Mouse (Mus musculus): Measurements from ENCODE around the gene Ankrd44. TPM values are rescaled to one million over a fixed set of nuclear protein-coding genes. Genes with fewer than 3 reads are reported as not detected.

Gene Ankrd44
- total and polyA plus RNA-seq, 3 experiments, result 0.10 to 2.6 (median 1.5) TPM

- no peak for TF ChIP-seq TAL1 (conservative IDR thresholded peaks at IDR 0.05; ENCODE audit: low read depth, low read length)
- TF ChIP-seq POLR2AphosphoS5 (IDR thresholded peaks at IDR 0.05; ENCODE audit: insufficient replicate concordance, low read depth, low read length), result no peak
- TF ChIP-seq GATA2 (IDR thresholded peaks at IDR 0.05; ENCODE audit: borderline replicate concordance, low read depth, low read length), result no peak
- no peak for TF ChIP-seq CTCF (IDR thresholded peaks at IDR 0.05; ENCODE audit: low read depth, low read length)
- TF ChIP-seq GATA1 (IDR thresholded peaks at IDR 0.05; ENCODE audit: borderline replicate concordance, low read length), result no peak
- Histone ChIP-seq H3K4me3 (ENCODE audit: low read depth, low read length) (no peak overlapping the region), H3K4me1 (ENCODE audit: insufficient read depth, low read depth, low read length) (no peaks in the 10 kb centered on the region), H3K27me3 (ENCODE audit: insufficient read depth, low read length) (peaks cover 3% of the 10 kb centered on the region; the same call in 1 of the 2 replicates), H3K9me3 (replicated peaks) (no peaks in the 10 kb centered on the region), H3K36me3 (replicated peaks) (no peaks in the 10 kb centered on the region)
- ATAC-seq (ENCODE audit: extremely low read depth, insufficient number of reproducible peaks, low FRiP score, poor library complexity, severe bottlenecking), result no peak
- DNase-seq (ENCODE audit: low spot score), result no peak
Observed at GRCm38 (mm10) chr1:54933646-54934045, 7.5 kb upstream of the Ankrd44 start.

- no peaks in the 10 kb centered on the region for H3K4me1 ChIP-seq (ENCODE audit: insufficient read depth, low read depth, low read length)
- no peaks in the 10 kb centered on the region for H3K27me3 ChIP-seq (ENCODE audit: insufficient read depth, low read length)
- ATAC-seq (ENCODE audit: extremely low read depth, insufficient number of reproducible peaks, low FRiP score, poor library complexity, severe bottlenecking) (no peak), DNase-seq (ENCODE audit: low spot score) (no peak)
- no peaks in the 10 kb centered on the region for H3K9me3 ChIP-seq (replicated peaks)
- H3K4me3 ChIP-seq (ENCODE audit: low read depth, low read length), result no peak overlapping the region
- TF ChIP-seq POLR2AphosphoS5 (IDR thresholded peaks at IDR 0.05; ENCODE audit: insufficient replicate concordance, low read depth, low read length), result no peak
- no peak for TF ChIP-seq GATA2 (IDR thresholded peaks at IDR 0.05; ENCODE audit: borderline replicate concordance, low read depth, low read length)
- TF ChIP-seq GATA1 (IDR thresholded peaks at IDR 0.05; ENCODE audit: borderline replicate concordance, low read length), result no peak
- TF ChIP-seq TAL1 (conservative IDR thresholded peaks at IDR 0.05; ENCODE audit: low read depth, low read length), result no peak
- TF ChIP-seq CTCF (IDR thresholded peaks at IDR 0.05; ENCODE audit: low read depth, low read length), result no peak
- H3K36me3 ChIP-seq (replicated peaks), result no peaks in the 10 kb centered on the region
Observed at GRCm38 (mm10) chr1:54932456-54933115, 6.4 kb upstream of the Ankrd44 start.

GRCm38 (mm10) chr1:54931231-54931630, 5.0 kb upstream of the Ankrd44 start:
- no peak for DNase-seq (ENCODE audit: low spot score)
- ATAC-seq (ENCODE audit: extremely low read depth, insufficient number of reproducible peaks, low FRiP score, poor library complexity, severe bottlenecking), result no peak
- peaks cover 2% of the 10 kb centered on the region for H3K27me3 ChIP-seq (ENCODE audit: insufficient read depth, low read length)
- no peak overlapping the region for H3K4me3 ChIP-seq (ENCODE audit: low read depth, low read length)
- peaks cover 2% of the 10 kb centered on the region; the same call in 1 of the 2 replicates for H3K9me3 ChIP-seq (replicated peaks)
- no peaks in the 10 kb centered on the region for H3K4me1 ChIP-seq (ENCODE audit: insufficient read depth, low read depth, low read length)
- TF ChIP-seq GATA2 (IDR thresholded peaks at IDR 0.05; ENCODE audit: borderline replicate concordance, low read depth, low read length), result no peak
- TF ChIP-seq TAL1 (conservative IDR thresholded peaks at IDR 0.05; ENCODE audit: low read depth, low read length), result no peak
- no peak for TF ChIP-seq GATA1 (IDR thresholded peaks at IDR 0.05; ENCODE audit: borderline replicate concordance, low read length)
- no peak for TF ChIP-seq POLR2AphosphoS5 (IDR thresholded peaks at IDR 0.05; ENCODE audit: insufficient replicate concordance, low read depth, low read length)
- TF ChIP-seq CTCF (IDR thresholded peaks at IDR 0.05; ENCODE audit: low read depth, low read length), result no peak
- H3K36me3 ChIP-seq (replicated peaks), result no peaks in the 10 kb centered on the region

GRCm38 (mm10) chr1:54930670-54931200, 4.5 kb upstream of the Ankrd44 start:
- no peak overlapping the region for H3K4me3 ChIP-seq (ENCODE audit: low read depth, low read length)

GRCm38 (mm10) chr1:54925451-54925934, 694 bp downstream of the Ankrd44 start:
- DNase-seq (ENCODE audit: low spot score), result no peak
- H3K27me3 ChIP-seq (ENCODE audit: insufficient read depth, low read length), result peaks cover 11% of the 10 kb centered on the region
- peaks cover 2% of the 10 kb centered on the region; the same call in 1 of the 2 replicates for H3K4me1 ChIP-seq (ENCODE audit: insufficient read depth, low read depth, low read length)
- TF ChIP-seq GATA1 (IDR thresholded peaks at IDR 0.05; ENCODE audit: borderline replicate concordance, low read length), result no peak
- no peak for TF ChIP-seq TAL1 (conservative IDR thresholded peaks at IDR 0.05; ENCODE audit: low read depth, low read length)
- no peak for TF ChIP-seq GATA2 (IDR thresholded peaks at IDR 0.05; ENCODE audit: borderline replicate concordance, low read depth, low read length)
- no peak for TF ChIP-seq POLR2AphosphoS5 (IDR thresholded peaks at IDR 0.05; ENCODE audit: insufficient replicate concordance, low read depth, low read length)
- no peak for TF ChIP-seq CTCF (IDR thresholded peaks at IDR 0.05; ENCODE audit: low read depth, low read length)
- H3K36me3 ChIP-seq (replicated peaks), result no peaks in the 10 kb centered on the region
- no peak overlapping the region for H3K4me3 ChIP-seq (ENCODE audit: low read depth, low read length)
- no peak for ATAC-seq (ENCODE audit: extremely low read depth, insufficient number of reproducible peaks, low FRiP score, poor library complexity, severe bottlenecking)
- peaks cover 9% of the 10 kb centered on the region for H3K9me3 ChIP-seq (replicated peaks)

More at GRCm38 (mm10) chr1:54930670-54931200, 4.5 kb upstream of the Ankrd44 start:
- Histone ChIP-seq H3K36me3 (replicated peaks) (no peaks in the 10 kb centered on the region), H3K4me1 (ENCODE audit: insufficient read depth, low read depth, low read length) (no peaks in the 10 kb centered on the region), H3K27me3 (ENCODE audit: insufficient read depth, low read length) (peaks cover 4% of the 10 kb centered on the region), H3K9me3 (replicated peaks) (peaks cover 7% of the 10 kb centered on the region)
- TF ChIP-seq GATA2 (IDR thresholded peaks at IDR 0.05; ENCODE audit: borderline replicate concordance, low read depth, low read length), result no peak
- no peak for TF ChIP-seq POLR2AphosphoS5 (IDR thresholded peaks at IDR 0.05; ENCODE audit: insufficient replicate concordance, low read depth, low read length)
- TF ChIP-seq CTCF (IDR thresholded peaks at IDR 0.05; ENCODE audit: low read depth, low read length), result no peak
- no peak for TF ChIP-seq GATA1 (IDR thresholded peaks at IDR 0.05; ENCODE audit: borderline replicate concordance, low read length)
- TF ChIP-seq TAL1 (conservative IDR thresholded peaks at IDR 0.05; ENCODE audit: low read depth, low read length), result no peak
- DNase-seq (ENCODE audit: low spot score), result no peak
- no peak for ATAC-seq (ENCODE audit: extremely low read depth, insufficient number of reproducible peaks, low FRiP score, poor library complexity, severe bottlenecking)

- no peak for TF ChIP-seq TAL1 (conservative IDR thresholded peaks at IDR 0.05; ENCODE audit: low read depth, low read length)
- DNase-seq (ENCODE audit: low spot score), result no peak
- Histone ChIP-seq H3K27me3 (ENCODE audit: insufficient read depth, low read length) (peaks cover 16% of the 10 kb centered on the region), H3K36me3 (replicated peaks) (no peaks in the 10 kb centered on the region), H3K4me3 (ENCODE audit: low read depth, low read length) (no peak overlapping the region), H3K4me1 (ENCODE audit: insufficient read depth, low read depth, low read length) (peaks cover 2% of the 10 kb centered on the region; the same call in 1 of the 2 replicates), H3K9me3 (replicated peaks) (peaks cover 9% of the 10 kb centered on the region)
- ATAC-seq (ENCODE audit: extremely low read depth, insufficient number of reproducible peaks, low FRiP score, poor library complexity, severe bottlenecking), result no peak
Observed at GRCm38 (mm10) chr1:54924760-54925159, 1.4 kb downstream of the Ankrd44 start.

All from G1E (cell line).